ENCODE assay signal across 10 mouse cellular contexts in the genomic region with DNA sequence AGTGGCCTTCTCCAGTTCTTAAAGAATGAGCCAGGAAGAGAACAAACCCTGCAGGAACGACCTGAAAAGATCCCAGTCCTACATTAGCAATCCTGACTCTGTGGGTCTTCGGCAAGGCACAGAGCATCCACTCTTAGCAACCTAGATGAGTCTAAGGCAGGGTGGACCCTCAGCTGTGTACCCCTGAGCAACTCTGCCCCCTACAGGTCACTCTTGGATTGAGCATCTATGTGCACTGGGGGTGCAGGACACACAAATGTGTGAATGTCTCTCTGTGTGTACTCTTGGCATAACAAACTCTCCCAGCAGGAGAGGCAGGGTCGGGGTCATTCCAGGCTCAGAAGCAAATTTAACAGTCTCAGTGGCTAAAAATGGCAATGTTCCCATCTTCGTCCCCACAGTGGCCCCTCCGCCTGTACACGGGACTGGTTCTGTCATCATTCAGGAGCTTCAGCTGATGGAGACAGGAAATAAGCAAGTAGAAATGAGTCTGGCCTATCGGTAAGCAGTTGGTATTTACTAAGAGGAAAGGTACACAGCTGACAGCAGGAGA. TPM values are rescaled to one million over a fixed set of nuclear protein-coding genes. Genes with fewer than 3 reads are reported as not detected.
DNase-seq lines count a peak whose midpoint lies in the region; ATAC-seq and TF ChIP-seq lines count a peak whose summit lies in the region.
"Had no signal": no experiment of that assay in that cellular context is flagged by ENCODE, and none has a peak within 500 bp of the region (broad histone marks: within the 10 kb centered on the region; RNA-seq: fewer than 3 reads in every experiment).

No protein-coding gene starts in this region.

- 68% methylated on average over 7 of the region's 7 CpGs for WGBS in kidney, postnatal 0 days
- WGBS in liver, embryonic 14.5 days (ENCODE audit: insufficient replicate concordance): 55% methylated on average over 7 of the region's 7 CpGs

- no peak overlapping the region for H3K4me3 ChIP-seq in kidney, postnatal 0 days (replicated peaks; ENCODE audit: low read depth, low read length)
- H3K4me3 ChIP-seq in liver, embryonic 14.5 days (ENCODE audit: insufficient read depth in 1 of 2, low read depth in 2 of 2, low read length in 2 of 2): no peak overlapping the region
- H3K4me3 ChIP-seq: embryonic facial prominence, embryonic 12.5 days; limb, embryonic 12.5 days had no signal

- H3K27ac ChIP-seq in kidney, postnatal 0 days: no peak overlapping the region
- no peak overlapping the region for H3K27ac ChIP-seq in liver, embryonic 14.5 days
- H3K27ac ChIP-seq: embryonic facial prominence, embryonic 12.5 days; limb, embryonic 12.5 days had no signal

- H3K27me3 ChIP-seq in kidney, postnatal 0 days (ENCODE audit: insufficient read depth, low read length): no peaks in the 10 kb centered on the region
- H3K27me3 ChIP-seq in liver, embryonic 14.5 days (ENCODE audit: control insufficient read depth, insufficient read depth, low read length): no peaks in the 10 kb centered on the region
- H3K27me3 ChIP-seq: embryonic facial prominence, embryonic 12.5 days; limb, embryonic 12.5 days had no signal

- TF ChIP-seq CTCF in kidney, postnatal 0 days (IDR thresholded peaks at IDR 0.05; ENCODE audit: low read depth): peak; percentile 71
- peak; percentile 67 for TF ChIP-seq CTCF in liver, embryonic 14.5 days (IDR thresholded peaks at IDR 0.05; ENCODE audit: low read depth)

- no peak overlapping the region for H3K9ac ChIP-seq in kidney, postnatal 0 days (ENCODE audit: low read depth, low read length)
- H3K9ac ChIP-seq in liver, embryonic 14.5 days (replicated peaks): no peak overlapping the region
- H3K9ac ChIP-seq: embryonic facial prominence, embryonic 12.5 days; limb, embryonic 12.5 days had no signal

- DNase-seq in kidney, postnatal 0 days (ENCODE audit: low spot score): no peak
- no peak for DNase-seq in kidney, postnatal 14 days
- DNase-seq in CD8-positive naive resting alpha-beta T cell, adult 2 months (ENCODE audit: low read depth in 2 of 2, low spot score in 2 of 2): peak; percentile 41 to 48
- peak; percentile 11 for DNase-seq in T-cell, adult 2 months (ENCODE audit: low spot score)
- no peak for DNase-seq in liver, embryonic 14.5 days (ENCODE audit: low read depth in 3 of 3, low spot score in 3 of 3)
- DNase-seq in thymus, postnatal 25 days: peak; percentile 31
- no peak for DNase-seq in testis, postnatal 14 days (ENCODE audit: low spot score)
- DNase-seq in adrenal gland, postnatal 25 days: no peak

- no peaks in the 10 kb centered on the region for H3K4me1 ChIP-seq in kidney, postnatal 0 days (replicated peaks; ENCODE audit: insufficient read depth, low read length)
- peaks cover 0 to 2% of the 10 kb centered on the region in 2 experiments; a peak in 1 of 4 replicates for H3K4me1 ChIP-seq in liver, embryonic 14.5 days (replicated peaks; ENCODE audit: control insufficient read depth in 2 of 2, insufficient read depth in 2 of 2, low read length in 1 of 2)
- H3K4me1 ChIP-seq: embryonic facial prominence, embryonic 12.5 days had no signal

- no peak for TF ChIP-seq EP300 in liver, embryonic 14.5 days (IDR thresholded peaks at IDR 0.05; ENCODE audit: low read depth)

- no peaks in the 10 kb centered on the region for H3K36me3 ChIP-seq in kidney, postnatal 0 days (ENCODE audit: insufficient read depth, low read length)
- H3K36me3 ChIP-seq in liver, embryonic 14.5 days (replicated peaks; ENCODE audit: control insufficient read depth, insufficient read depth, low read depth): no peaks in the 10 kb centered on the region
- H3K36me3 ChIP-seq: embryonic facial prominence, embryonic 12.5 days; limb, embryonic 12.5 days had no signal

- no peaks in the 10 kb centered on the region for H3K9me3 ChIP-seq in kidney, postnatal 0 days (replicated peaks; ENCODE audit: low read length)
- H3K9me3 ChIP-seq in liver, embryonic 14.5 days (ENCODE audit: control insufficient read depth, low read length): no peaks in the 10 kb centered on the region
- H3K9me3 ChIP-seq: embryonic facial prominence, embryonic 12.5 days; limb, embryonic 12.5 days had no signal

- ATAC-seq in kidney, postnatal 0 days (replicated peaks; ENCODE audit: low FRiP score, low read depth): 0 out of 2 replicates have a peak, but pooled peaks have one; percentile 46
- no peak for ATAC-seq in liver, embryonic 14.5 days (ENCODE audit: insufficient read depth)

- no peak overlapping the region for H3K4me2 ChIP-seq in kidney, postnatal 0 days (ENCODE audit: low read length)
- no peak overlapping the region for H3K4me2 ChIP-seq in liver, embryonic 14.5 days (ENCODE audit: low read depth)
- H3K4me2 ChIP-seq: embryonic facial prominence, embryonic 12.5 days; limb, embryonic 12.5 days had no signal

RNA-seq across cellular contexts. Expression of gene Wwc2, which starts 39.3 kb away (rescaled TPM):
- 18.3 and 19.5 TPM in 2 replicates for polyA plus RNA-seq in kidney, postnatal 0 days (2015; fragmentation: Nextera tagmentation; extraction: Ambion mirVana)
- 0.63 and 0.90 TPM in 2 replicates for polyA plus RNA-seq in liver, embryonic 14.5 days (2012; rRNA removed)
- 1.0 TPM in 2 replicates for polyA plus RNA-seq in liver, embryonic 14.5 days (2014; fragmentation: Nextera tagmentation; extraction: Ambion mirVana)
- total RNA-seq in adrenal gland, postnatal 25 days (2021): 23.0 and 27.0 TPM in 2 replicates

Comparison
In these comparisons a context has a peak if more than half of its experiments do, and no peak if none do; other contexts are left out.
1. DNase-seq: peak in CD8-positive naive resting alpha-beta T cell, adult 2 months (2 of 2), T-cell, adult 2 months (single experiment) and thymus, postnatal 25 days (single experiment); none in kidney, postnatal 0 days (single experiment), kidney, postnatal 14 days (single experiment), liver, embryonic 14.5 days (0 of 3), testis, postnatal 14 days (single experiment) and adrenal gland, postnatal 25 days (single experiment).